Comparison of ENCODE assay signal across 7 mouse cellular contexts in the genomic region with DNA sequence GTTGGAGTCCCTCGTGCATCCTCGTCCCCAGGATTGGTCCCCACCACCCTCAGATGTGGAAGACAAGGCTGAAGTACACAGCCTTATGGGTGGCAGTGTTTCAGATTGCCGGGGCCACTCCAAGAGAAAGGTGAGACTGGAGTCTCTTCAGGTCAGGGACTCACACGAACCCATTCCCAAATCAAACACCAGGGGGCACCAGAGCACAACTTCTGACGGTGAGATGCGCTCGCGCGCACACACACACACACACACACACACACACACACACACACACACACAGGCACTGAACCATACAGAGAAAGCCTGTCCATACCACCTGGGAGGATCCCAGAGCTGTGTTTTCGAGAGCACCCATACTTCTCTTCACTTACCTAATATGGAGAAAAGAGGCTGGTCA. TPM values are rescaled to one million over a fixed set of nuclear protein-coding genes. Genes with fewer than 3 reads are reported as not detected.
A peak's percentile ranks its signal among the peaks of the same experiment; 100 is the strongest.
DNase-seq lines count a peak whose midpoint lies in the region; ATAC-seq and TF ChIP-seq lines count a peak whose summit lies in the region.

No protein-coding gene starts in this region.

- H3K9me3 ChIP-seq in intestine, postnatal 0 days (ENCODE audit: control insufficient read depth), result no peaks in the 10 kb centered on the region
- H3K9me3 ChIP-seq in midbrain, embryonic 12.5 days, result no peaks in the 10 kb centered on the region

- no peaks in the 10 kb centered on the region for H3K27me3 ChIP-seq in intestine, postnatal 0 days (replicated peaks; ENCODE audit: control insufficient read depth, insufficient read depth, low read length)
- H3K27me3 ChIP-seq in midbrain, embryonic 12.5 days, result peaks cover 33% of the 10 kb centered on the region

- no peak overlapping the region; the same call in 1 of the 2 replicates for H3K4me2 ChIP-seq in intestine, postnatal 0 days (replicated peaks; ENCODE audit: low read depth)
- no peak overlapping the region for H3K4me2 ChIP-seq in midbrain, embryonic 12.5 days (replicated peaks)

- intact Hi-C loops in left cerebral cortex, postnatal 36 days (cut with DNase I), result loop anchor here (2.0 to 5.0 kb wide), 2 partner anchors 55 to 149 kb away; no protein-coding TSS in a partner anchor

- H3K4me1 ChIP-seq in intestine, postnatal 0 days (replicated peaks; ENCODE audit: control insufficient read depth, insufficient read depth, low read length), result no peaks in the 10 kb centered on the region
- peaks cover 26% of the 10 kb centered on the region for H3K4me1 ChIP-seq in midbrain, embryonic 12.5 days

- ATAC-seq in intestine, postnatal 0 days, result peak; percentile 44
- ATAC-seq in midbrain, embryonic 12.5 days (ENCODE audit: low FRiP score, low read depth), result peak; percentile 59

- H3K27ac ChIP-seq in intestine, postnatal 0 days (ENCODE audit: low read depth, low read length), result no peak overlapping the region
- H3K27ac ChIP-seq in midbrain, embryonic 12.5 days (replicated peaks), result no peak overlapping the region

- H3K9ac ChIP-seq in intestine, postnatal 0 days (ENCODE audit: low read depth, low read length), result no peak overlapping the region
- H3K9ac ChIP-seq in midbrain, embryonic 12.5 days (replicated peaks), result 0 out of 2 replicates have a peak overlapping the region, but pooled peaks have one; percentile 32

- H3K36me3 ChIP-seq in intestine, postnatal 0 days (ENCODE audit: control insufficient read depth, insufficient read depth), result peaks cover 5% of the 10 kb centered on the region; the same call in 1 of the 2 replicates
- peaks cover 36% of the 10 kb centered on the region for H3K36me3 ChIP-seq in midbrain, embryonic 12.5 days

- TF ChIP-seq CTCF in intestine, postnatal 0 days (IDR thresholded peaks at IDR 0.05; ENCODE audit: low read depth), result peak; percentile 95

- WGBS in intestine, postnatal 0 days, result 2% methylated on average over 8 of the region's 10 CpGs
- 9% methylated on average over 10 of the region's 10 CpGs for WGBS in midbrain, embryonic 12.5 days

- no peak overlapping the region for H3K4me3 ChIP-seq in intestine, postnatal 0 days (ENCODE audit: low read depth, low read length)
- H3K4me3 ChIP-seq in midbrain, embryonic 12.5 days, result no peak overlapping the region

- DNase-seq in ZHBTc4 (ENCODE audit: low read depth, low spot score), result peak; percentile 86
- DNase-seq in cerebellum, postnatal 36 days, result peak; percentile 85 to 87
- DNase-seq in gastrocnemius, postnatal 10 days, result peak; percentile 84
- peak; percentile 57 to 76 for DNase-seq in left cerebral cortex, postnatal 36 days (ENCODE audit: low spot score in 2 of 2)
- peak; percentile 68 for DNase-seq in spleen, adult 12 weeks (ENCODE audit: low spot score)

RNA-seq across cellular contexts. Expression of gene Igdcc3, which starts 7.2 kb away (rescaled TPM):
- total RNA-seq in gastrocnemius, postnatal 10 days (2021), result under 1 TPM; 0.59 to 0.65 TPM
- 0.22 TPM in 2 replicates for polyA plus RNA-seq in intestine, postnatal 0 days (2015; fragmentation: Nextera tagmentation; extraction: Ambion mirVana)
- total RNA-seq in left cerebral cortex, postnatal 36 days (2021), result 1 to 10 TPM; 2.0 to 2.3 TPM
- 62.1 and 74.7 TPM in 2 replicates for polyA plus RNA-seq in midbrain, embryonic 12.5 days (2016; fragmentation: Nextera tagmentation; extraction: Ambion mirVana)

RNA-seq across cellular contexts. Expression of gene Igdcc4, which starts 32.5 kb away (rescaled TPM):
- 10 to 100 TPM; 60.4 to 79.2 TPM for total RNA-seq in gastrocnemius, postnatal 10 days (2021)
- 4.1 and 4.5 TPM in 2 replicates for polyA plus RNA-seq in intestine, postnatal 0 days (2015; fragmentation: Nextera tagmentation; extraction: Ambion mirVana)
- 10 to 100 TPM; 24.9 to 30.8 TPM for total RNA-seq in left cerebral cortex, postnatal 36 days (2021)
- polyA plus RNA-seq in midbrain, embryonic 12.5 days (2016; fragmentation: Nextera tagmentation; extraction: Ambion mirVana), result 18.2 and 19.5 TPM in 2 replicates
